Mouse (Mus musculus): Measurements from ENCODE around the gene Fam177a.
"Not testable (repeated sequence)": the region's sequence is repeated elsewhere in the genome, so short reads cannot be mapped to it uniquely, and the experiment has no call there.

The Fam177a gene

DNA sequence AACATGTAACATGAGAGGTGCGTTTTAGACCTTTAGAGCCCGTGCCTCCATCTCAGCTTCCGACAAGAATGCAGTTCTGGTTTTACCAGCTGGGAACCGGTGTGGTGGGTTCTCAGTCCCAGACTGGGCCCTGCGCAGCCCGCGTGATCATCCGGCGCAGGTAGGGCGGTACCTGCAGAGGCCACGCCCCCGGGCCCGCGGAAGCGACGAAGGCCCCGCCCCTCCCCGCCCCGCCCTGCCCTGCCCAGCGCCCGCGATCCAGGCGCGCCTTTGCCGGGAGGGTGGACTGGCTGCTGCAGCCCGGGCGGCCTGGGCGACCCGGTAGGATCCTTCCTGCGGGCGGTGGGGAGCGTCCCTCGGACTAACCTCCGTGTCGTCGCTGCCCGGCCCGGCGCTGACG, at the start of gene Fam177a:
Fam177a (plus strand) TSS at position 228 of the 400 bp plus-strand sequence.
- not testable (repeated sequence) for DNase-seq (ENCODE audit: low spot score)

- no peak for DNase-seq (ENCODE audit: low spot score)
Observed at GRCm38 (mm10) chr12:55075296-55075695, 49.0 kb upstream of the Fam177a start.

DNA sequence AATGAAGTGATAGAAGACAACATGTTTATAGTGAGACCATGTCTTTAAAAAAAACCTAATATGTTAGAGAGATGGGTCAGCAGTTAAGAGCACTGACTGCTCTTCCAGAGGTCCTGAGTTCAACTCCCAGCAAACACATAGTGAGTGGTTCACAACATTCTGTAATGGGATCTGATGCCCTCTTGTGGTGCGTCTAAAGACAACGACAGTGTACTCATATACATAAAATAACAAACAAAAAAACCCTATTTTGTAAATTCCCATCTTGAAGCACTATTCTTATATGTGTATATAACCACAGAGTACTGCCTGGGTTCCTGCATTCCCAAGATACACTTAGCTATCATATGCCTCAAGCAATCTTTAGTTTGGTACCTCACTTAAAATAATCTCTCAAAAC, 45.6 kb upstream of the Fam177a start:
- DNase-seq (ENCODE audit: low spot score), result not testable (repeated sequence)

- DNase-seq (ENCODE audit: low spot score), result peak; percentile 78
Observed at GRCm38 (mm10) chr12:55079726-55080600, 44.3 kb upstream of the Fam177a start, which contains the start of the genes 2700097O09Rik and Srp54a. Gene 2700097O09Rik (minus strand): TSS chr12:55080110. Gene Srp54a (plus strand): TSS chr12:55080262.

- not testable (repeated sequence) for DNase-seq (ENCODE audit: low spot score)
Observed at GRCm38 (mm10) chr12:55080601-55080942, 43.7 kb upstream of the Fam177a start.

DNA sequence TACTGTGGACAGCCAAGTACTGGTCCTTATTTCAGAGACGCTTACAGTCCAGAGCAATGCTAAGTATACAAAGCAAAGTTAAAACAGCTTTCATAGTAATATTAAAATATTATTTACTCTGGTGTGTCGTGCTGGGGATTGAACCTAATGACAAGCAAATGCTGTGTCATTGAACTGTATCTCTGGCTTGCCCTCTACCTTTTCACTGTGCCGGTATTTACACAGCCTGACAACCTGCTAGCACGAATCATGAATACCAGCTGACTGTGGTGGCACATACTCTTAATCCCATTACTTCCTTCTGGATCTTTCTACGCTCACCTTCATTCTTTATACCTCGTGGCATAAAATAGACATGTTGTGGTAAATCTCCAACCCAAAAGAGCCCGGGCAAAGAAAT, 32.1 kb upstream of the Fam177a start:
- DNase-seq (ENCODE audit: low spot score), result not testable (repeated sequence)

DNA sequence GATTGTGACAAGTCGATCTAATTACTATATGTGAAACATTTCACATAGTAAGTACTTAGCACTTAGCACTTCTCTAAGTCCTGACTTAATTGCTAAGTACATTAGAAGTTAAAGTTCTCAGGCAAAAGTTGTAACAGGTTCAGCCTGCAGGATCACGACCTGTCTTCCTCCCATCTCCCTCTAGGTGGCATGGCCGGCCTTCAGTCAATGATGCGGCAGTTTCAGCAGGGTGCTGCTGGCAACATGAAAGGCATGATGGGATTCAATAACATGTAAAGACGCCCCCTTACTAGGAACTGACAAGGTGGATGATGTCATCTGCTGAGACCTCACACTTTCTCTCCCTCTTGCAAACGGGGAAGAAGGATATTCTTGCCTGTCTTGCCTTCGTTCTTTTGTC, 11.7 kb upstream of the Fam177a start:
- not testable (repeated sequence) for DNase-seq (ENCODE audit: low spot score)

GRCm38 (mm10) chr12:55124731-55125130, 462 bp downstream of the Fam177a start:
- DNase-seq (ENCODE audit: low spot score), result not testable (repeated sequence)

- DNase-seq (ENCODE audit: low spot score), result not testable (repeated sequence)
Observed at GRCm38 (mm10) chr12:55135540-55135939, 11.3 kb downstream of the Fam177a start.

DNA sequence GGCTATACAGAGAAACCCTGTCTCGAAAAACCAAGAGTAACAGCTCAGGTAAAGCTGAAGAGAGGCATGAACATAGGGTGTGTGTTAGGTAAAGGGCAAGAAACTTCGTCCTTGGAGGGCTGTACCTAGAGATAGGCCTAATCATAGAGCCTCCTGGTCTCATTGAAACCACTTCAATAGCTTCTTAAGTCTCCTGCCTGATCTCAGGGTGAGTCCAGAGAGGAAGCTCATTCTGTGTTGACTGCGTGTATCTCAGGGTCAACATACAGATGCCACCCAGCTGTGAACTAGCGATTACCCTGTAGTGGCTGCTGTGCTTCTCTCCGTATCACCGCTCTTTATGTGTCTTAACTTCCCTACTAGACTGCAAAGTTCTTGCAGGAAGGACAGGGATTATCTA, 13.6 kb downstream of the Fam177a start:
- DNase-seq (ENCODE audit: low spot score), result not testable (repeated sequence)

- DNase-seq (ENCODE audit: low spot score), result not testable (repeated sequence)
Observed at GRCm38 (mm10) chr12:55154559-55155448, 30.5 kb downstream of the Fam177a start, which contains the start of gene Srp54b. Gene Srp54b (plus strand): TSS chr12:55155104.

DNA sequence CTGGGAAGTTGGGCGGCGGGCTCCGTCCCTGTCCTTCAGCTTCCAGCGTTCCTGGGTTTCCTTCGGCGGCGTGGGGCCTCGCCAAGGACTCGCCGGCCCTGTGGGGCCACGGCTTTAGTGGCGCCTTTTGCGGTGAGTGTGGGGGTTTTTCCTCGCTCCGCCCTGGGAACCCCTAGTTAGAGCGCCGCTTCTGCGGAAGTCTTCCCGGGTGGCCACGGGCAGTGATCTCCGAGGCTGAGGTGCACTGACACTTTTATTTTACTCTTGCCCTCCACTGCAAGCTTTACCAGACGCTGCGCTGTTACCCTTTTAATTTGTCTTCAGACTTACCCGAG, 31.1 kb downstream of the Fam177a start:
- not testable (repeated sequence) for DNase-seq (ENCODE audit: low spot score)

GRCm38 (mm10) chr12:55167034-55167557, 42.8 kb downstream of the Fam177a start:
- DNase-seq (ENCODE audit: low spot score), result not testable (repeated sequence)

DNA sequence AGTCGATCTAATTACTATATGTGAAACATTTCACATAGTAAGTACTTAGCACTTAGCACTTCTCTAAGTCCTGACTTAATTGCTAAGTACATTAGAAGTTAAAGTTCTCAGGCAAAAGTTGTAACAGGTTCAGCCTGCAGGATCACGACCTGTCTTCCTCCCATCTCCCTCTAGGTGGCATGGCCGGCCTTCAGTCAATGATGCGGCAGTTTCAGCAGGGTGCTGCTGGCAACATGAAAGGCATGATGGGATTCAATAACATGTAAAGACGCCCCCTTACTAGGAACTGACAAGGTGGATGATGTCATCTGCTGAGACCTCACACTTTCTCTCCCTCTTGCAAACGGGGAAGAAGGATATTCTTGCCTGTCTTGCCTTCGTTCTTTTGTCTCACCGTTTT, 63.4 kb downstream of the Fam177a start:
- DNase-seq (ENCODE audit: low spot score), result not testable (repeated sequence)

DNA sequence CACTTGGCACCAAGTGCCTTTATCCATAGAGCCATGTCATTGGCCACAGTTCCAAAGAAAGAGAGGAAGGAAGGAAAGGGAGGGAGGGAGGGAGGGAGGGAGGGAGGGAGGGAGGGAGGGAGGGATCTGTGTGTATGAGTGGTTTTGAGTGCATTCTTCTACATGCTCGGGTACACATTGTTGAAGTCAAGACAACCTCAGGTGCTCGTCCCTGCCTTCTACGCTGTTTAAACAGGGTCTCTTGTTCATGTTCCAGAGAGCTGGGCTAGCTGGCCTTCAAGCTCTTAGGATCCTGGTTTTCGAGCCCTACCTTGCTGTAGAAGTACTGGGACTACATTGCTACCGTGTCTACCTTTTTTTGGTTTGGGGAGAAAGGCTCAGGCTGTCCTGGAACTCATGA, 64.9 kb downstream of the Fam177a start:
- DNase-seq (ENCODE audit: low spot score), result not testable (repeated sequence)

Data from layer of hippocampus, adult 9-10 months (tissue).